Mouse (Mus musculus): Measurements from ENCODE around the gene Sparc.
"Not testable (repeated sequence)": the region's sequence is repeated elsewhere in the genome, so short reads cannot be mapped to it uniquely, and the experiment has no call there.

- TF ChIP-seq CTCF (IDR thresholded peaks at IDR 0.05); EP300 (IDR thresholded peaks at IDR 0.05; ENCODE audit: insufficient read depth, low read depth, low read length); POLR2A (IDR thresholded peaks at IDR 0.05; ENCODE audit: insufficient read depth, low read depth, low read length): not testable (repeated sequence)
Observed at GRCm38 (mm10) chr11:55415731-55416130, 7.3 kb downstream of the Sparc start.

Data from heart, adult 2 months (tissue).